Mouse (Mus musculus): ENCODE results near the gene Rnf111. TPM values are rescaled to one million over a fixed set of nuclear protein-coding genes. Genes with fewer than 3 reads are reported as not detected.
"Not testable (repeated sequence)": the region's sequence is repeated elsewhere in the genome, so short reads cannot be mapped to it uniquely, and the experiment has no call there.

Rnf111 gene
- polyA plus RNA-seq (2014; fragmentation: Nextera tagmentation; extraction: Ambion mirVana): 29.0 and 36.9 TPM in 2 replicates

DNA sequence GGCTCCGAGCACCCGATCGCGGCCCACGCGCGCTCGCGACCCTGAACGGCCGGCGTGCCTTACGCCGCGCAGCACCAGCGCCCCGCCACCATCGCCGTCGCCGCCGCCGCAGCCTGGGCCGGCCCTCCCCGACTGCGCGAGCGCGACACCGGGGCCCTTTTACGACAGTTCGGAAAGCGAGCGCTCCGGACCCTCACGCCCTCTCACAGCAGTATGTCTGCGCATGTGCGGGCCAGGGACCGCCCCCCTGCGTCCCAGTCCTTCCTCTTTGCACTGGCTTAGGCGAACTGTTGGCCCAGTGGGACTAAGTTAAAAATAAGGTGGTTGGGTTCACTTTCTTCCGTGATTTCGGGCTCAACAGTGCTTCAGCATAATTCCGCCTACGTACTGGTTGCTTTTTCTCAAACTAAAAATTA, at the start of gene Rnf111:
Gene Rnf111, minus strand, starts transcription at position 100 of the 416 bp plus-strand sequence.
- peak; percentile 96 for ATAC-seq (ENCODE audit: low FRiP score, low TSS enrichment)
- Histone ChIP-seq H3K27ac (ENCODE audit: low read depth, low read length) (peak within 1 kb of the TSS; percentile 98), H3K9me3 (ENCODE audit: control insufficient read depth, low read length) (no peaks in the 10 kb centered on the region), H3K36me3 (ENCODE audit: control insufficient read depth, insufficient read depth, low read length) (peaks cover 5% of the 10 kb centered on the region; the same call in 1 of the 2 replicates), H3K4me3 (ENCODE audit: low read length) (peak within 1 kb of the TSS; percentile 93), H3K27me3 (ENCODE audit: control insufficient read depth, insufficient read depth, low read length) (no peaks in the 10 kb centered on the region), H3K4me1 (ENCODE audit: control insufficient read depth, insufficient read depth, low read length) (peaks cover 7% of the 10 kb centered on the region; the same call in 1 of the 2 replicates), H3K4me2 (replicated peaks; ENCODE audit: low read depth, low read length) (peak within 1 kb of the TSS; percentile 58), H3K9ac (ENCODE audit: low read depth, low read length) (peak within 1 kb of the TSS; percentile 99)
- under 1% methylated on average over 45 of the region's 45 CpGs for WGBS

DNA sequence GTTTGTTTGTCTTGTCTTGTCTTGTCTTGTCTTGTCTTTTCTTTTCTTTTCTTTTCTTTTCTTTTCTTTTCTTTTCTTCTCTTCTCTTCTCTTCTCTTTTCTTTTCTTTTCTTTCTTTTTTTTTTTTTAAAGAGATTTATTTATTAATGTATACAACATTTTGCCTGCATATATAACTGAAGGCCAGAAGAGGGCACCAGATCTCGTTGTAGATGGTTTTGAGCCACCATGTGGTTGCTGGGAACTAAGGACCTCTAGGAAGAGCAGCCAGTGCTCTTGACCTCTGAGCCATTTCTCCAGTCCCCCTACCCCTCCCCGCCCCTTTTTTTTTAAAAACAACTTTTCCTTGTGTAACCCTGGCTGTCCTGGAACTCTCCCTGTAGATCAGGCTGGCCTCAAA, 48.7 kb upstream of the Rnf111 start:
- H3K4me2 ChIP-seq (replicated peaks; ENCODE audit: low read depth, low read length); H3K9me3 ChIP-seq (ENCODE audit: control insufficient read depth, low read length); ATAC-seq (ENCODE audit: low FRiP score, low TSS enrichment); H3K27ac ChIP-seq (ENCODE audit: low read depth, low read length); H3K27me3 ChIP-seq (ENCODE audit: control insufficient read depth, insufficient read depth, low read length); H3K4me3 ChIP-seq (ENCODE audit: low read length); H3K4me1 ChIP-seq (ENCODE audit: control insufficient read depth, insufficient read depth, low read length); H3K9ac ChIP-seq (ENCODE audit: low read depth, low read length): not testable (repeated sequence)
- 91% methylated on average over 2 of the region's 2 CpGs for WGBS
- H3K36me3 ChIP-seq (ENCODE audit: control insufficient read depth, insufficient read depth, low read length): peaks cover 15% of the 10 kb centered on the region; the same call in 1 of the 2 replicates

DNA sequence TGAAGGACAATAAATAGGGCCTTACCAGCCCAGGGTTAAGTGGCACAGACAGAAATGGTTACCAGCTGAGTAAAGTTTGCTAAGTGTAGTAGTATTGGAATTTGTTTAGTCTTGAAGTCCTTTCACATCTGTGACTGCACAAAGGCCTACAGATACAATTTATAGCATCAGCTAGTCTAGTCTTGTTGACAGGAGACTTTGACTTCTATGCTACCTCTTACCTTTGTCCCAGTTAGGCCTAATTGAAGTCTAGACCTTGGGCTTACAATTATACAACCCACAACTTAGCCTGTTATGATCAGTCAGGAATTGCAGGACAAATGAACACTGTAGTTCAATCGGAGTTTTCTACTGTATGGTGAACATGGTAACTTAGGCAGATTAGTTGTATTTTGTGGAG, 48.0 kb upstream of the Rnf111 start:
- H3K4me3 ChIP-seq (ENCODE audit: low read length): no peak overlapping the region
- H3K27me3 ChIP-seq (ENCODE audit: control insufficient read depth, insufficient read depth, low read length): no peaks in the 10 kb centered on the region
- WGBS: 94% methylated on average over 1 of the region's 1 CpGs
- no peaks in the 10 kb centered on the region for H3K4me1 ChIP-seq (ENCODE audit: control insufficient read depth, insufficient read depth, low read length)
- H3K9me3 ChIP-seq (ENCODE audit: control insufficient read depth, low read length): peaks cover 5% of the 10 kb centered on the region; the same call in 1 of the 2 replicates
- H3K36me3 ChIP-seq (ENCODE audit: control insufficient read depth, insufficient read depth, low read length): peaks cover 15% of the 10 kb centered on the region; the same call in 1 of the 2 replicates
- no peak overlapping the region for H3K4me2 ChIP-seq (replicated peaks; ENCODE audit: low read depth, low read length)
- H3K9ac ChIP-seq (ENCODE audit: low read depth, low read length): no peak overlapping the region
- no peak overlapping the region for H3K27ac ChIP-seq (ENCODE audit: low read depth, low read length)
- no peak for ATAC-seq (ENCODE audit: low FRiP score, low TSS enrichment)

DNA sequence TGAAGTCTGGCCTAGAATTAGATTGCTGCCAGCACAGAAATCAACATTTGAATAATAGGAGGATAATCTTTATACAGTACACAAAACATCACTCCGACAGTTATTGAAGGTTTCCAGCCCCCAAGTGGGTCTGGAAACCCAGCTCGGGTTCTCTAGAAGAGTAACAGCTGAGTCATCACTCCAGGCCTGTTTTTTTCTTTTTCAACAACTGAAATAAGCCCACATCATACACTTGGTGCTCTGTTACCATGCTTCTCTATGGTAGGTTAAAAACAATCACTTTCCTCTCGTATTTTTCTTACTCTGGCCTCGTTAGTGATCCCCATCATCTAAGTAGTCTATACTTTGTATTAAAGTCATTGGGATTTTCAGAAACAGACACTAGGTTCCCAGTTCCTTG, 44.8 kb upstream of the Rnf111 start:
- Histone ChIP-seq H3K4me2 (replicated peaks; ENCODE audit: low read depth, low read length) (no peak overlapping the region), H3K27me3 (ENCODE audit: control insufficient read depth, insufficient read depth, low read length) (no peaks in the 10 kb centered on the region), H3K9ac (ENCODE audit: low read depth, low read length) (no peak overlapping the region), H3K4me1 (ENCODE audit: control insufficient read depth, insufficient read depth, low read length) (peaks cover 8% of the 10 kb centered on the region; the same call in 1 of the 2 replicates), H3K9me3 (ENCODE audit: control insufficient read depth, low read length) (peaks cover 5% of the 10 kb centered on the region; the same call in 1 of the 2 replicates), H3K27ac (ENCODE audit: low read depth, low read length) (no peak overlapping the region), H3K36me3 (ENCODE audit: control insufficient read depth, insufficient read depth, low read length) (peaks cover 12% of the 10 kb centered on the region; the same call in 1 of the 2 replicates), H3K4me3 (ENCODE audit: low read length) (no peak overlapping the region)
- 91% methylated on average over 4 of the region's 4 CpGs for WGBS
- ATAC-seq (ENCODE audit: low FRiP score, low TSS enrichment): no peak

DNA sequence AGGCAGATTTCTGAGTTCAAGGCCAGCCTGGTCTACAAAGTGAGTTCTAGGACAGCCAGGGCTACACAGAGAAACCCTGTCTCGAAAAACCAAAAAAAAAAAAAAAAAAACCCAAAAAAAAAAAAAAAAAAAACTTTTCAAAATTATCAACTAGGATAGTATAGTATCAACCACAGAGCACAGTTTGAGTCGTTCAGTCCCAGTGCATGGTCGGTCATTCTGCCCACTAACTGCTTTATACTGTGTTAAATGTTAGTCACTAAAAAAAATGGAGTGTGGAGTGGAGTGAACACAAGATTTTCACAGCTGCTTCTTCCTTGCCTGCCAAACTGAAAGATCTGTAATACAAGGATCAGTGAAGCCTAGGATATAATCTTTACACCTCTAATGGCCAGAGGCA, 43.1 kb upstream of the Rnf111 start:
- H3K27ac ChIP-seq (ENCODE audit: low read depth, low read length); H3K27me3 ChIP-seq (ENCODE audit: control insufficient read depth, insufficient read depth, low read length); H3K9ac ChIP-seq (ENCODE audit: low read depth, low read length); H3K4me1 ChIP-seq (ENCODE audit: control insufficient read depth, insufficient read depth, low read length); H3K9me3 ChIP-seq (ENCODE audit: control insufficient read depth, low read length); H3K4me2 ChIP-seq (replicated peaks; ENCODE audit: low read depth, low read length); H3K4me3 ChIP-seq (ENCODE audit: low read length); ATAC-seq (ENCODE audit: low FRiP score, low TSS enrichment): not testable (repeated sequence)
- WGBS: 86% methylated on average over 2 of the region's 3 CpGs
- H3K36me3 ChIP-seq (ENCODE audit: control insufficient read depth, insufficient read depth, low read length): peaks cover 12% of the 10 kb centered on the region; the same call in 1 of the 2 replicates

DNA sequence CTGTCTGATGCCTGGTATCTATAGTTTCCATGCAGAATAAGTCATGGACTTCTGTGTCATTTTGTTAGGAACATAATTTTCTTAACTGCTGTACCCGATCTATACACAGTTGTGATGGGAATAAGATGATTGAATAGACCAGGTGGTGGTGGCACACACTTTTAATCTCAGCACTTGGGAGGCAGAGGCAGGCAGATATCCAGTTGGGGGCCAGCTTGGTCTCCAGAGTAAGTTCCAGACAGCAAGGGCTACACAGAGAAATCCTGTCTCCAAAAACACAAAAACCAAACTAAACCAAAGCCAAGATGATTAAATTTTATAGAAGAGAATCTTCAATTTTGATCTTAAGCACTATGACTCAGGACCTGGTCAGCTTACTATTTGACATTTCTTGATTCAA, 41.3 kb upstream of the Rnf111 start:
- Histone ChIP-seq H3K27ac (ENCODE audit: low read depth, low read length) (no peak overlapping the region), H3K36me3 (ENCODE audit: control insufficient read depth, insufficient read depth, low read length) (peaks cover 8% of the 10 kb centered on the region; the same call in 1 of the 2 replicates), H3K4me1 (ENCODE audit: control insufficient read depth, insufficient read depth, low read length) (peaks cover 8% of the 10 kb centered on the region; the same call in 1 of the 2 replicates), H3K4me2 (replicated peaks; ENCODE audit: low read depth, low read length) (no peak overlapping the region), H3K9ac (ENCODE audit: low read depth, low read length) (no peak overlapping the region), H3K27me3 (ENCODE audit: control insufficient read depth, insufficient read depth, low read length) (no peaks in the 10 kb centered on the region), H3K4me3 (ENCODE audit: low read length) (no peak overlapping the region), H3K9me3 (ENCODE audit: control insufficient read depth, low read length) (no peaks in the 10 kb centered on the region)
- ATAC-seq (ENCODE audit: low FRiP score, low TSS enrichment): no peak
- 83% methylated on average over 1 of the region's 1 CpGs for WGBS

DNA sequence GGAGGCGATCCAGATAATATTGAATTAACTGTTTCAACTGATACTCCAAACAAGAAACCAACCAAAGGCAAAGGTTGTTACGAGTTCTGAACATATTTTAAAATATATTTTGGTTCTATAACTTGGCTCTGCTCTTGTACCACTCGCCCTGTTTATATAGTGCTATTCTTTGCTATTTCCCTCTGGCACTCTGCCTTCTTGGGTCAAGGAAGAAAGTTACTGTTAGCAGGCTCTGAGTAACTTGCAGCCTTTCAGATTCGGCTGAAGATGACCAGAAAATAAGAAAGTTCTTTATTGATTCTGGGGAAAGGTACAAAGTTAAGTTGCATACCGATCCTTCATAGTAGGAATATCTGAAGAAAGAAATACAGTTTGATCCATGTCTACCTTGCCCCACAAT, 40.5 kb upstream of the Rnf111 start:
- no peak overlapping the region for H3K27ac ChIP-seq (ENCODE audit: low read depth, low read length)
- peaks cover 8% of the 10 kb centered on the region; the same call in 1 of the 2 replicates for H3K36me3 ChIP-seq (ENCODE audit: control insufficient read depth, insufficient read depth, low read length)
- 67% methylated on average over 5 of the region's 5 CpGs for WGBS
- ATAC-seq (ENCODE audit: low FRiP score, low TSS enrichment): no peak
- H3K9me3 ChIP-seq (ENCODE audit: control insufficient read depth, low read length): no peaks in the 10 kb centered on the region
- H3K9ac ChIP-seq (ENCODE audit: low read depth, low read length): peak overlapping the region; percentile 96; the same call in 1 of the 2 replicates
- H3K4me1 ChIP-seq (ENCODE audit: control insufficient read depth, insufficient read depth, low read length): peaks cover 8% of the 10 kb centered on the region; the same call in 1 of the 2 replicates
- peak overlapping the region; percentile 68 for H3K4me2 ChIP-seq (replicated peaks; ENCODE audit: low read depth, low read length)
- H3K4me3 ChIP-seq (ENCODE audit: low read length): peak overlapping the region; percentile 96
- no peaks in the 10 kb centered on the region for H3K27me3 ChIP-seq (ENCODE audit: control insufficient read depth, insufficient read depth, low read length)

DNA sequence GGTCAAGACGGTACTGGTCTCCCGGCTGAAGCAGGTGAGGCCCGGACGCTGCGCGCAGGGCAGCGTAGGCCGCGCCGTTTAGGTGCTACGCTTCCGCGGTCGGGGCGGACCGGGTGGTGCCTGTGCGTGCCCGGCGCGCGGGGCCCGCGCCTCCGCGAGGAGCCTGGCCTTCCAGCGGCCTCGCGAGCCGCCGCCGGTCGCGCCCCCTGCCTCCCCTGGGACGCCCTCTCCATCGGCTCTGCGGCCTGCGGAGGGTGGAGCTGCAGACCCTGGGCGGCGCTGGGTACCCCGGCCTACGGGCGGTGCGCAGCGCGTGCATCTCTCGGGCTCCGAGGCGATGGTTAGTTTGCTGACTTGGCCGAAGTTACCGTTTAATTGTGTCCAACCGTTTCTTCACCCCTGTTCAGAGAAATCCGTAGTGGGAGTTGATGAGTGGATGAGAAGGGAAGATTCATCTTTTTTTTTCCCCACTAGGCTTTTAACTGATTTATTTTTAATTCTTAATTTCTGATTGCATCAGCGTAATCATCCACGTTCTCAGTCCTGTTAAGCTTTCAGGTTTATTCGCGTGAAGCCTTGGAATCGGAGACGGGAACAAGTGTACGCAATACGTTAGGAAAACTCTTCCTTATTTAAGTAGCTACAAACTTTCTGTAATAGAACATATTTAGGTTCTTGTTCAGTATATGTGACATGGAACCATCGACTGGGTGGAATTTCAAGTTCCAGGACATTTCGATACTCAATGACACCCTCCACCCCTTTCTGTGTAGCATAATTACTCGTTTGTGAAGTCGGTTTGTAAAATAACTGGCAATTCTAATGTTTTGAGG, 39.7 kb upstream of the Rnf111 start:
- under 1% methylated on average over 64 of the region's 64 CpGs for WGBS
- peaks cover 8% of the 10 kb centered on the region; the same call in 1 of the 2 replicates for H3K4me1 ChIP-seq (ENCODE audit: control insufficient read depth, insufficient read depth, low read length)
- ATAC-seq (ENCODE audit: low FRiP score, low TSS enrichment): peak; percentile 79

More for the DNA sequence above, 39.7 kb upstream of the Rnf111 start:
- Histone ChIP-seq H3K4me3 (ENCODE audit: low read length) (peak overlapping the region; percentile 96), H3K4me2 (replicated peaks; ENCODE audit: low read depth, low read length) (peak overlapping the region; percentile 68), H3K27ac (ENCODE audit: low read depth, low read length) (peak overlapping the region; percentile 98), H3K27me3 (ENCODE audit: control insufficient read depth, insufficient read depth, low read length) (no peaks in the 10 kb centered on the region), H3K9me3 (ENCODE audit: control insufficient read depth, low read length) (no peaks in the 10 kb centered on the region), H3K9ac (ENCODE audit: low read depth, low read length) (peak overlapping the region; percentile 96), H3K36me3 (ENCODE audit: control insufficient read depth, insufficient read depth, low read length) (peaks cover 6% of the 10 kb centered on the region; the same call in 1 of the 2 replicates)

Measured in kidney, embryonic 14.5 days (tissue).